Mouse (Mus musculus): Measurements from ENCODE around the gene Tff2.

DNA sequence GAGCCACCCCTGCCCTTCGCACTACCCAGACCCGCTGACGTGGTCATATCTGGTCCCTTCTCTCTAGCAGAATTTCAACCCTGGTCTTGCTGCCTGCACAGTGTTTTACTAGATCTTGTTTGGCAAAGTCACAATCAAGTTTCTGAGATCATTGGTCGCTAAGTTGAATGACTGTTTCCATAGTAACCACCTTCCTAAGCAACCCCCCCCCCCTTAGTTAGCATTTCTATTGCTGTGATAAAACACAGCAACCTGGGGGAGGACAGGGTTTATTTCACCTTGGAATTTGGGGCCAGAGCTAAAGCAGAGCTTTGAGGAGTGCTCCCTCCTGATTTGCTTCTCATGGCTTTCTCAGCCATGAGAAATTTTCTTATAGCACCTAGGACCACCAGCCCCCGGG, 49.3 kb downstream of the Tff2 start:
- TF ChIP-seq CTCF (IDR thresholded peaks at IDR 0.05; ENCODE audit: low read depth) (no peak), EP300 (IDR thresholded peaks at IDR 0.05; ENCODE audit: low read depth) (no peak)
